Mouse (Mus musculus): Measurements from ENCODE around the gene Fxyd4.

Gene Fxyd4

DNA sequence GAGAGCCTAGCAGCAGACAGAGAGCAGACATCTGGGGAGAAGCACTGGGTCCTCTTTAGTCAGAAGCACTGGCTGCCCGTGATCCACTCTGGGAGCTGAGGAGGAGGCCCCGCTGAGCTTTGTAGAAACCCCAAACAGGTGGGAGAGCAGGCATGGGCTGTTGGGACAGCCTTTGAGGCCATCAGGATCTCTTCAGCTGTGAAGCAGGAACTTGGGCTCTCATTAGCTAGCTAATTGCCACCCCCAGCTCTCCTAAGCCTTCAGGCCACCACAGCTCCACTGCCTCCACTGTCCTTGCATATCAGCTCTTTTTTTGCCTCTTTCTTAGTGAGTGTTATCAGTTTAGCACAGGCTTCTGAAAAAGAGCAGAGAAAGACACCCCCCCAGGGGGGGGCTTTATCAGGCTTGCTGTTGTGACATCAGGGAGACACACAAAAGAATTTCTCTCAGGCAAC is 48.8 kb downstream of the Fxyd4 start:
- DNase-seq = no peak

DNA sequence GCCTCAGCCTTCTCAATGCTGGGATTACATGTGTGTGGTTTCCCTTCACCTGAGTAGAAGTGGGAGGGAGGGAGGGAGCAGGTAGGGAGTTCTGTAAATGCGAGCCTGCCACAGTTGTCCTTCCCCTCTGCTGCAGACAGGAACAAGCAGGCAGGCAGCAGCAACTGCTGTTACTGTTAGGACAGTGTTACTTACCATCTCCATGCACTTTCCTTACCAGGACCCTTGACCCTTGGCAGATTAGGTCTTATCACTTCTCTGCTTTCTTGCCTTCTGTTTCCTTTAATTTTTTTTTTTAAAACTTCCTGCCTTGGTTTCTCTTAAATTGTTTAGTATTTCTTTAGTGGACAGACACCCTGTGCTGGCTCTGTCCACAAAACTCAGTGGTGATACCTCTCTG is 49.5 kb downstream of the Fxyd4 start:
- DNase-seq = no peak

GRCm38 (mm10) chr6:117885943-117886342 is 51.5 kb downstream of the Fxyd4 start:
- no peak for DNase-seq

All from kidney, adult 9 months (tissue).